Mouse (Mus musculus): ENCODE measurements at regions not wholly inside any gene's neighbourhood (a gene's known extent, or its start where the extent isn't known, plus 50 kb on each side); places are given as distances from the start of the nearest gene placed in this dataset.

GRCm38 (mm10) chr4:87501791-87502190 lies 271.5 kb upstream of the Slc24a2 start:
- DNase-seq (ENCODE audit: extremely low read depth, low read depth) = no peak

DNA sequence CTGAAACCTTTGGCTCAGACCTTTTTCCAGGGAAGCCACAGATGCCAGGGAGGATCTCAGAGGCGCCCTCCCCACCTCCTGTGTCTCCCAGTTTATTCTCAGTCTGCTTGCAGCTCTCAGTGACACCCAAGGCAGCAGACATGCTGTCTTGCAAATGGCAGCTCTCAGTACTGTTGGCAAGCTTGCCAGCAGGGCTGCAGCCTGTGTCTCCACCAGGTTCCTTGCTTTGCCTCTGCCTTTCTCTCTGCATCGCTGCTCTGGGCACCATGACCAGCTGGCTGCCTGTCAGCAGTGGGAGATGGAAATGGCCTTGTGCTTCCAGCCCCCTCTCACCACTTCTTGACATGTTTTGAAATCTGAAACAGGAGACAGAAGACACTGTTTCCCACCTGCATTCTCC lies 270.2 kb upstream of the Slc24a2 start:
- DNase-seq (ENCODE audit: extremely low read depth, low read depth) = no peak

GRCm38 (mm10) chr4:87487798-87488197 lies 257.5 kb upstream of the Slc24a2 start:
- no peak for DNase-seq (ENCODE audit: extremely low read depth, low read depth)

DNA sequence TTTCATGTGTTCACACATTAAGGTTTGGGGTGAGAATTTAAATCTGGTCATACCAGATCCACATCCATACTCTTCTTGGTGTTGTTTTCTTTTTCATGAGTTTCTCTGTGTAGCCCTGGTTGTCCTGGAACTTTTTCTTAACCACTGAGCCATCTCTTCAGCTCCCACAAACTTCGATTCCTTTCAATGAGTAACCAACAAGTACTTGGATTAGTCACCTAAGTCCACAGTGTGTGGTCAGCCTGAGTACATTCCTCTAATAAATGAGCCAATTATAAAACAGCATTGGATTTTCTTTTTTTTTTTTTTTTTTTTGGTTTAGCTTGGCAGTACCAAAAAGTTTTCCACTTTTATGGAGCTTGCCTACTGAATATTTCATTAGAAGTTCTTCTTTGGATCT lies 245.3 kb upstream of the Slc24a2 start:
- DNase-seq (ENCODE audit: extremely low read depth, low read depth) = no peak

- DNase-seq (ENCODE audit: extremely low read depth, low read depth) = no peak
Observed at GRCm38 (mm10) chr4:87473331-87474039, 243.2 kb upstream of the Slc24a2 start.

DNA sequence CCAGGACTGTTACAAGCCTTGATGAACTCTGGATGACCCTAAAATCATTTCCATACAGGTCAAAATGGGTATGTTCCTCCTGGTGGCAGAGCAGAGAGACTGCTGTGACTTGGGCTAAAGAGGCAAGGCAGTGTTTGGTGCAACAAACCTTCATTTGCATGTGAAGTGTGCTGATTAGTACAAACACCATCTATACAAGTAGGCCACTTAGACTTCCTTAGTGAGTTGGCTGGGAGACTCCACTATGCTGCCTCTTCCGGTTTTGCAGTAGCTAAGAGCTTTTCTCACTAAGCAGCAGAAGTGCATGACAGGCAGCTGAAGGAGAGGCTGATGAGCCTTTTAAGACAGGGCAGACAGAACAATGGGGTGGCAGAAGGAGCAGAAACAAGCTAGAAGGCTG lies 242.5 kb upstream of the Slc24a2 start:
- DNase-seq (ENCODE audit: extremely low read depth, low read depth) = no peak

GRCm38 (mm10) chr4:87471385-87471784 lies 241.1 kb upstream of the Slc24a2 start:
- DNase-seq (ENCODE audit: extremely low read depth, low read depth) = no peak

GRCm38 (mm10) chr4:87467600-87467999 lies 237.3 kb upstream of the Slc24a2 start:
- DNase-seq (ENCODE audit: extremely low read depth, low read depth) = no peak

- DNase-seq (ENCODE audit: extremely low read depth, low read depth) = no peak
Observed at GRCm38 (mm10) chr4:87467018-87467417, 236.7 kb upstream of the Slc24a2 start.

DNA sequence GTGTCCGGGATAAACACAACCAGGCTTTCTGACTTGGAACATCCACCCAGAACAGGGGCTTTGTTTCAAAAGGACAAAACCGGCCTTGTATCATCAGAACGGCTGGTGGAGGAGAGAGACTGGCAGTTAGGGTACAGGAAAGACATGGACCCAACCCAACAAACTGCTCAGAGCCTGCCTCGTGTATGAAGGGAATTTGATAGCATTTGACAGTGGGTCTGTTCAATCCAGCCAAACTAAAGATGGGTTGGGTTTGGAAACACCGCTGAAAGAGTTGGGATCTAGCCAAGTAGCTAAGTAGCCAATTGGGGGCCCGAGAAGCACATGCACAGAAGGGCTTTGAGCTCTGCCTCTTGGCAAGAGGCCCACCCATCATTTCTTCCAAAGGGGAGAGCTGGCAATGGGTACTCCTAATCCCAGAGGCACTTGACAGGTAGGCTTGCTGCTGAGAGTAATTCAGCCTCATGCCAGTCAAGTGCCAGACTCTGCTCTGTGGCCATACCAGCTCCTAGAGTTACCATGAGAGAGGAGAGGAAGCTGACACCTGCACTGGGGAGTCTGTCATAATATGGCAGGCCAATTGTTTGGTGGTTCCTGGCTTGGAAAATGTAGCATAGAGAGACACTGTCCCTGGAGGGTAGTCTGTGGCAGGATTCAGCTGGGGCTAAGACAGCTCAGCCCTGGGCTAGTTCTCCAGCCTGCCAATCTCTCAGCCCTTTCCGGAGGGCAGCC lies 231.1 kb upstream of the Slc24a2 start:
- DNase-seq (ENCODE audit: extremely low read depth, low read depth) = no peak

- no peak for DNase-seq (ENCODE audit: extremely low read depth, low read depth)
Observed at GRCm38 (mm10) chr4:87455863-87456578, 225.7 kb upstream of the Slc24a2 start.

GRCm38 (mm10) chr4:87452122-87452521 lies 221.8 kb upstream of the Slc24a2 start:
- DNase-seq (ENCODE audit: extremely low read depth, low read depth) = no peak

GRCm38 (mm10) chr4:87451251-87451650 lies 221.0 kb upstream of the Slc24a2 start:
- no peak for DNase-seq (ENCODE audit: extremely low read depth, low read depth)

GRCm38 (mm10) chr4:87448338-87448737 lies 218.1 kb upstream of the Slc24a2 start:
- no peak for DNase-seq (ENCODE audit: extremely low read depth, low read depth)

- no peak for DNase-seq (ENCODE audit: extremely low read depth, low read depth)
Observed at GRCm38 (mm10) chr4:87446856-87447255, 216.6 kb upstream of the Slc24a2 start.

DNA sequence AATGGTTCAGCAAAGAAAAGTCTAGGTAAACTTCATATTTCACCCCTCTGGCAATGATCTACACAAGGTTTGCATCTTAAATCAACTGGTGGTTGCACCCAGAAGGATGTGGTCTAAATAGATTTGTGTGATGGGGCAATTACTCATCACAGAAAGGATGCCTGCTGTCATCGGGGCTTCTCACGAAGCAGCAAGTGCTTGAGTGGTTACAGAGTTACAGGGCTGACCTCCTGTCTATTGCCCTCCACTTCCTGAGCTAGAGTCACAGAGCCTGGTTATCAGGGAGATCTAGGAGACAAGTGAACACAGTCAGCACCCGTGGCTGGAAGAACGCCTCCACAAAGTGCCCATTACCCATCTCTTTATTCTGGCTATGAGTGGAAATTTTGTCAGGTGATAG lies 203.9 kb upstream of the Slc24a2 start:
- DNase-seq (ENCODE audit: extremely low read depth, low read depth) = no peak

GRCm38 (mm10) chr4:87428374-87428773 lies 198.1 kb upstream of the Slc24a2 start:
- no peak for DNase-seq (ENCODE audit: extremely low read depth, low read depth)

DNA sequence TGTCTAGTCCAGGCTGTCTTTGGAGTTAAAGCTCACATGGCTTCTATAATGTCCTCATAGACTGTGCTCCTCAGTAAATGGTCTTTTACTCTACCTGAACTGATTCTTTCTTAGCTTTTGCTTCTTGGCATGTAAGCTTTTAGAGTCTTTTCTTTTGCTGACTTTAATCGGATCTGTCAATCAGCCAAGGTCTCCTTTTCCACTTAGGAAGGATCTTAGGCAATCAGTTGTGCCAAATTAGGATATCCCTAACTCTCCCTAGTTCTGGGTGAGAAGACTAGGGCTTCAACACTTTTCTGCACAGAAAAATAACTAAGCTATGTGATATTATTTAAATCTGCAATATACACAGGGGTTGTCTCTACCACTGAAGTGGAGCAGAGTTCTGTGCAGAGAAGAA lies 193.8 kb upstream of the Slc24a2 start:
- DNase-seq (ENCODE audit: extremely low read depth, low read depth) = no peak

DNA sequence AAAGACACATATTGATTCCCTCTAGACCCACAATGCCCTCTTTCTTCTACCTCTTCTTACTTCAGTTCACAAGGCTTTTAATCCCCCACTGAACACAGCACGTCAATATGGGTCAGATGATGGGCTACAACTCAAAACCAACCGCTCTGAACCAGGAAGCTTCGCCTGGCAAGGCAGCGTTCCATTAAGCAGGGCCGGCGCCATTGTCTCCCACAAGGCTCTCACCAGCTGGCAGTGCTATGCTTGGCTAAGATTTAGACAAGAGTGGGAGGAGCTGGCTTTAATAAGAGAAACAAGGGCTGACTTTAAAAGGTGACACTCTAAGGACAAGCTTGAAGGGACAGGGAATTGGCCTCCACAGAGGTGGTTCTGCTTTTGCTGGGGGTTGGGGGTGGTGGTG lies 192.3 kb upstream of the Slc24a2 start:
- no peak for DNase-seq (ENCODE audit: extremely low read depth, low read depth)

GRCm38 (mm10) chr4:87403354-87403753 lies 173.1 kb upstream of the Slc24a2 start:
- DNase-seq (ENCODE audit: extremely low read depth, low read depth) = no peak

GRCm38 (mm10) chr4:87402173-87402556 lies 171.9 kb upstream of the Slc24a2 start:
- DNase-seq (ENCODE audit: extremely low read depth, low read depth) = no peak

Data from MEL-GATA-1-ER (cell line).